Mouse (Mus musculus) brown adipose tissue, adult 24 weeks (tissue): ENCODE results near the gene Tgm1. TPM values are rescaled to one million over a fixed set of nuclear protein-coding genes. Genes with fewer than 3 reads are reported as not detected.
A peak's percentile ranks its signal among the peaks of the same experiment; 100 is the strongest.

ENCODE experiments used
- H3K27ac ChIP-seq: fragments of 200-500 bp; replicated peaks from 2 replicates; pipeline ENCODE4 v1.5.1; 2012; ENCODE audit warnings: low read depth, mild to moderate bottlenecking, low read length
- H3K4me1 ChIP-seq: fragments of 200-500 bp; 2 replicates; pipeline ENCODE4 v1.6.1; 2012; ENCODE audit warnings: low read length, mixed read lengths; ENCODE audit not compliant: control insufficient read depth, insufficient read depth, insufficient read length
- H3K4me3 ChIP-seq: fragments of 200-500 bp; 2 replicates; pipeline ENCODE4 v1.5.1; 2012; ENCODE audit warnings: low read depth, mild to moderate bottlenecking, low read length, moderate library complexity; ENCODE audit not compliant: insufficient read depth
- polyA plus RNA-seq: library from polyadenylated mRNA; stranded (reverse); fragments of >200 nt; gene quantifications from 2 replicates; pipeline ENCODE4 v1.2.4, GENCODE M21; 2012; ENCODE audit not compliant: missing spikeins, insufficient read depth, insufficient read length

Tgm1 gene
- polyA plus RNA-seq, 1 experiment, result not detected

GRCm38 (mm10) chr14:55734869-55735268 is 21.1 kb upstream of the Tgm1 start:
- Histone ChIP-seq H3K4me1 (no peaks in the 10 kb centered on the region), H3K27ac (no peak overlapping the region), H3K4me3 (no peak overlapping the region)

DNA sequence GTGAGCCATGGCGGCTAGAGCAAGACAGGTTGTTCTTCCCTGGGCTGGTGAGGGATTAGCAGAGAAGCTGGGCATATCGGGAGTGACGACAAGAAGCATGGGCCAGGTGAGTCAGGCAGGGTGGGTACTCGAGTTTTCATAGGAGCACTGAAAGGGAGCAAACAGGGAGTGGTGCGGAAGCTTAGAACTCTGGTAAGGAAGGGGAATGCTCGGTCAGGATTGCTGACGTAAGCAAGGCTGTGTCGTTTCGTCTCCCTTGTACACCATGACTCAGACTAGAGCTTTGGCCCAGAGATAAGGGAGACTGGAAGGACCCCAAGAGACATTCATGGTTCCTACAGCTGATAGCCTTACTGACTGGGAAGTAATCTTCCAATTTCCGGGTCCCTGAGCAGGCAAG is 20.2 kb upstream of the Tgm1 start:
- no peak overlapping the region for H3K4me3 ChIP-seq
- no peaks in the 10 kb centered on the region for H3K4me1 ChIP-seq
- no peak overlapping the region for H3K27ac ChIP-seq

DNA sequence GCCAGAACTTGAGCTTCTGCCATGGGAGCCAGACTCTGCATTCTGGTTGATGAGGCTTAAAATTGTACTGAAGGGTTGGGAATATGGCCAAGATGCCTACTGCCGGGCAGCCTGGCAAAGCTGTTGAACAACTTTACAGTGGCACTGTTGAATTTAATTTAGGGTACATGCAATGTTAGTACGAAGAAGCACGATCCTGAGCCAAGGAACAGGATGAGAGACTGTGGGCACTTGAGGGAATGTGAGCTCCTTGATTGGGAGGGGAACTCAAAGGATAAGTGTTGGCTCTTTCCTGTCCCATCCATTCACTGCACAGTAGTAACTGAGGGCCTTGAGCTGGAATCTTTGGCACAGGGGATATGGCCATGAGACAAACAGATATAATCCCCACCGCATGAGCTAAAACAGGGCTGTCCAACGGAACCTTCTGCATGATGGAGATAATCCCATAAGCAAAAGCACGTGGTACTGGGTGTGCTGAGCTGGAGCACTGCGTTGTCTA is 16.9 kb upstream of the Tgm1 start:
- Histone ChIP-seq H3K27ac (no peak overlapping the region), H3K4me1 (no peaks in the 10 kb centered on the region), H3K4me3 (no peak overlapping the region)

DNA sequence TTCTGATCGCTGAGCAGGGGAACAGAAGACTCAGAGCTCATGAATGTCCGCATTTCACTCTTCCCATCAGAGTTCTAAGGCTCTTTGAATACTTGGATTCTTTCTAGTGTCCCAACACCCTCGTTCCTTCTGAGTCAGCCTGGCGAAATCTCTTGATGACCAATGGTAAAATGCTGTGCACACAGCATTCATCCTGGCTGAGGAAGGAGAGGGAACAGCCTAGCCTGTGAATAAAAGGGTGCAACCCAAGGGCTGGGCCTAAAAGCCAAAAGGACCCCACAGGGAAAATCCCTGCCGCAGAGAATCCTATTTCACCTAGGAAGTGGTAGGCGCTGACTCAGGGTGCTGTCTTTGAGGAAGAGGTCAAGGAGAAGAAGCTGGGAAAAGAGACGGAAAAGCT is 16.4 kb upstream of the Tgm1 start:
- no peak overlapping the region for H3K4me3 ChIP-seq
- H3K27ac ChIP-seq, result no peak overlapping the region
- no peaks in the 10 kb centered on the region for H3K4me1 ChIP-seq

- H3K27ac ChIP-seq, result no peak overlapping the region
- no peaks in the 10 kb centered on the region for H3K4me1 ChIP-seq
- no peak overlapping the region for H3K4me3 ChIP-seq
These were observed 14.4 kb upstream of the Tgm1 start for GRCm38 (mm10) chr14:55727889-55728685.

- Histone ChIP-seq H3K27ac (no peak overlapping the region), H3K4me1 (peaks cover 2% of the 10 kb centered on the region)
These were observed 12.5 kb upstream of the Tgm1 start for GRCm38 (mm10) chr14:55726261-55726660.

DNA sequence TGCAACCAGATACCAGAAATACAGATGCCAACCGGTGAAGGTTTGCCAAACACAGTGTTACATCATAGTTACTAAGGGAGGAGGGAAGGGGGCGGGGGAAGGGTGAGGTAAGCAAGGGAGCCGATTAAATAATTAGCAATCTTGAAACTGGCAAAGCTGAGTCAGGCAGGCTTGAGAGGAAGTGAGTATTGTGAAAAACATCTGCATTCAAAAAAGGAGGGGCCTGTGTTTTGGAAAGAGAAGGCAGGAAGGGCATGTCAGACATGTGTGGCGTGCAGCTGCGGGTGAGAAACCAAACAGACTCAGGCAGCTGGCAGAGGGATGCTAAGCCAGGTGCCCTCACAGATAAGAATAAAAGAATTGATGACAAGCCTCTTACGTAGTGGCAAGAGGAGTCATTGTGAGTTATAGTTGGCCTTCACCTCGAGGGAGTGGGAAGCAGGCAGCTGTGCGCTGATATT is 10.7 kb upstream of the Tgm1 start:
- H3K4me3 ChIP-seq, result no peak overlapping the region
- peak overlapping the region; percentile 45 for H3K27ac ChIP-seq
- H3K4me1 ChIP-seq, result peaks cover 2% of the 10 kb centered on the region

More at GRCm38 (mm10) chr14:55726261-55726660, 12.5 kb upstream of the Tgm1 start:
- H3K4me3 ChIP-seq, result no peak overlapping the region

- Histone ChIP-seq H3K27ac (no peak overlapping the region), H3K4me1 (peaks cover 2% of the 10 kb centered on the region), H3K4me3 (no peak overlapping the region)
These were observed 9.7 kb upstream of the Tgm1 start for GRCm38 (mm10) chr14:55723433-55723832.

DNA sequence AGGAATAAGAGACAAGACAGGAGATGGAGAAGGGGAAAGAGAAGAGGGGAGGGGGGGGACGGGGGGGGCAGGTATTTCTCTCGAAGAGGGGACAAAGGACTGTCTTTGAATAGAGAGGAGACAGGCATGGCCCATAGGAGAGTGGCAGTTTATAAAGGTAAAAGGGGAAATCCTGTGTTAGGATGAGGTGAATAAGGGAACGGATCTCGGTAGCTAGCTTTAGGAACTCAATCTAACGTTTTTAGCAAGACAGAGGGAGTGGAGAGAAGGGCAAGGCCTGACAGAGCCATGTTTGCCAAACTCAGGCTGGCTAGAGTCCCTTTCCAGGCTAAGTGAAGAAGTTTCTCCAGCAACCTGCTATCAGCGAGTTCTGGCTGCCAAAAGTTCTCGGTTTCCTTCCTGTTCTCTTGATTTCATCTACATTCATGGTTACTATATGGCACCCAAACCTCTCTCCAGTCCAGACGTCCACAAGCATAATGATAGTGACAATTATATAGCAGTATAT is 8.8 kb upstream of the Tgm1 start:
- Histone ChIP-seq H3K4me1 (peaks cover 2% of the 10 kb centered on the region), H3K4me3 (peak overlapping the region; percentile 68; the same call in 1 of the 2 replicates), H3K27ac (no peak overlapping the region)

DNA sequence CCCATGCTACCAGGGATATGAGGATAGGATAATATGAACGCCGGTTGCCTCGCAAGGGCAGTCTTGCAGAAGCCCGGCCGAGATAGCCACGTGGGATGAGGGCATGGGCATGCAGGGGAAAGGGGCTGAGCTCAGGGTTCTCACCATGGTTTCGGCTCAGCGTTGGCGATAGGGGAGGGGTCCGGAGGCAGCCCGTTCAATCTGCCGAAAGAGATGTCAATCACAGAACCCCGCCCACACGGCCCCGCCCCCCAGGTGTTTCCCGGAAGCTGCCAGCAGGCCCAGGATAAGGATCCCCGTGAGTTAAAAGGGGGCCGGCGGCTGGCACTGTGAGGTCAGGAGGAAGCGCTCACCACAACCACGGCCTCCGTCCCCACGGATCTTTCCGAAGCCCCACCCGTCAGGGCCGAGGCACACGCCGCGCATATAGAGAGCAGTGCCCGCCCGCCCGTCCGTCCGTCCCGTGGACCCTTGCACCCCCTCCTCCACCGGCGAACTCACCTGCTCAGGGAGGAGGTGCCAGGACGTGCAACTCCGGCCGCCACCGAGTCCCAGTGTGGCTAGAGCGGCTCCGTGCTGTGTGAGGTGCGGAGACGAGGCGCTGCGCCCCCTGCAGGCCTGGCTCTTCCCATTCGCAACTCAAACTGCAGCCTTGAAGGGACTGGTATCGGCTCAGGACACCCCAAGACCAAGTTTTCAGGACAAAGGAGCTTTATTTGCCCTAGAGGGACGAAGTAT is 8.1 kb upstream of the Tgm1 start, which contains the start of gene Rabggta:
Gene Rabggta, minus strand, starts transcription at position 564 of the 738 bp plus-strand sequence.
- no peak within 1 kb of the TSS for H3K27ac ChIP-seq
- peaks cover 2% of the 10 kb centered on the region for H3K4me1 ChIP-seq
- H3K4me3 ChIP-seq, result peak within 1 kb of the TSS; percentile 68

GRCm38 (mm10) chr14:55721076-55721475 is 7.3 kb upstream of the Tgm1 start:
- Histone ChIP-seq H3K4me3 (peak overlapping the region; percentile 68; the same call in 1 of the 2 replicates), H3K27ac (no peak overlapping the region), H3K4me1 (peaks cover 2% of the 10 kb centered on the region)

GRCm38 (mm10) chr14:55720666-55721065 is 6.9 kb upstream of the Tgm1 start:
- peaks cover 2% of the 10 kb centered on the region for H3K4me1 ChIP-seq
- H3K27ac ChIP-seq, result no peak overlapping the region
- no peak overlapping the region for H3K4me3 ChIP-seq

DNA sequence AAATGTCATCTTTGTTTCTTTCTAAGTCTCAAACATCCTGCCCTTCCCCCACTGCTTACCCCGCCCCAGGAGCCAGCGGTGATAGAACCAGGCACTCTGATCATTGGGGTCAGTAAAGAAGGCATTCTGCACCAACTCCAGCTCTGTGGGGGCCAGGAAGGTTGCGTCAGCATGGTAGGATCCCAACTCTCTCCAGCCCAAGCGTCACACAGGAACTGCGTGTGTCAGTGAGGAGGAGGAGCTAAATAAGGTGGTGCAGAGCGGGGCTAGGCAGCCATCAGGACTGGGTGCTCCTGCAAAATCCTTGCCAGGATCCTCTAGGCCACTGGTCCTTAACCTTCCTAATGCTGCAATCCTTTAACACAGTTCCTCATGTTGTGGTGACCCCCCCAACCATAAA is 6.0 kb upstream of the Tgm1 start:
- peaks cover 2% of the 10 kb centered on the region for H3K4me1 ChIP-seq
- no peak overlapping the region for H3K27ac ChIP-seq
- H3K4me3 ChIP-seq, result no peak overlapping the region

- Histone ChIP-seq H3K4me3 (no peak overlapping the region), H3K4me1 (no peaks in the 10 kb centered on the region; the same call in 1 of the 2 replicates), H3K27ac (no peak overlapping the region)
These were observed 3.2 kb upstream of the Tgm1 start for GRCm38 (mm10) chr14:55716884-55717283.

- Histone ChIP-seq H3K27ac (no peak overlapping the region), H3K4me3 (no peak overlapping the region), H3K4me1 (no peaks in the 10 kb centered on the region)
These were observed 2.5 kb upstream of the Tgm1 start for GRCm38 (mm10) chr14:55716271-55716670.
